Mouse (Mus musculus) C2C12 (cell line): Measurements from ENCODE around the gene Olfr1281. TPM values are rescaled to one million over a fixed set of nuclear protein-coding genes. Genes with fewer than 3 reads are reported as not detected.
"Not testable (repeated sequence)": the region's sequence is repeated elsewhere in the genome, so short reads cannot be mapped to it uniquely, and the experiment has no call there.

ENCODE experiments used
- H3K27me3 ChIP-seq: one replicate; pipeline ENCODE4 v1.6.1; 2011; ENCODE audit not compliant: control insufficient read depth, insufficient read depth, insufficient read length
- H3K36me3 ChIP-seq: one replicate; pipeline ENCODE4 v1.6.1; 2011; ENCODE audit not compliant: control insufficient read depth, insufficient read depth
- H3K4me3 ChIP-seq: one replicate; pipeline ENCODE4 v1.5.1; 2011; ENCODE audit warnings: mild to moderate bottlenecking, control low read depth; ENCODE audit not compliant: poor library complexity, insufficient read depth, severe bottlenecking
- H3K79me2 ChIP-seq: one replicate; pipeline ENCODE4 v1.6.1; 2011; ENCODE audit not compliant: control insufficient read depth, insufficient read depth
- H3K79me3 ChIP-seq: one replicate; pipeline ENCODE4 v1.6.1; 2011; ENCODE audit warnings: low read depth, control low read depth
- H3ac ChIP-seq: one replicate; pipeline ENCODE3; 2011; ENCODE audit warnings: low read depth; ENCODE audit not compliant: control insufficient read depth, insufficient read length
- CEBPB ChIP-seq: IDR thresholded peaks from one replicate; pipeline ENCODE4 v1.6.1; 2011; ENCODE audit warnings: low read depth, mild to moderate bottlenecking, control low read depth, moderate library complexity
- CTCF ChIP-seq: IDR thresholded peaks from one replicate; pipeline ENCODE4 v1.5.1; 2011; ENCODE audit not compliant: control insufficient read depth, insufficient read depth, insufficient read length
- FOSL1 ChIP-seq: IDR thresholded peaks from one replicate; pipeline ENCODE4 v1.8.0; 2011; ENCODE audit warnings: mild to moderate bottlenecking, low read length; ENCODE audit not compliant: poor library complexity, insufficient read depth, severe bottlenecking
- MAX ChIP-seq: IDR thresholded peaks from one replicate; pipeline ENCODE4 v1.6.1; 2011; ENCODE audit warnings: mild to moderate bottlenecking, control low read depth
- MYOD1 ChIP-seq: IDR thresholded peaks from one replicate; pipeline ENCODE4 v1.6.1; 2011; ENCODE audit warnings: low read depth; ENCODE audit not compliant: control insufficient read depth, insufficient read length
- MYOG ChIP-seq: IDR thresholded peaks from one replicate; pipeline ENCODE4 v1.6.1; 2011; ENCODE audit not compliant: control insufficient read depth, insufficient read length; ENCODE audit errors: extremely low read depth
- USF1 ChIP-seq: IDR thresholded peaks from one replicate; pipeline ENCODE4 v1.6.1; 2011; ENCODE audit warnings: low read depth, mild to moderate bottlenecking, control low read depth, moderate library complexity
- long read RNA-seq, 2 experiments: library from polyadenylated mRNA; unstranded; transcript quantifications; one replicate each; pipeline ENCODE4 v2.0.0; 2019 to 2020
- polyA plus RNA-seq: library from polyadenylated mRNA; unstranded; fragments of >200 nt; fragmentation: generic; extraction: Trizol; gene quantifications from one replicate; pipeline ENCODE4 v1.2.1, GENCODE M21; 2012; ENCODE audit warnings: missing spikeins

The Olfr1281 gene
- not detected for polyA plus RNA-seq
- long read RNA-seq, experiment 1 = 0 reads
- long read RNA-seq, experiment 2 = 0 reads

- Histone ChIP-seq H3ac (no peak within 1 kb of the TSS), H3K27me3 (no peaks in the 10 kb centered on the region), H3K79me3 (no peaks in the 10 kb centered on the region), H3K4me3 (no peak within 1 kb of the TSS), H3K36me3 (no peaks in the 10 kb centered on the region), H3K79me2 (no peaks in the 10 kb centered on the region)
- TF ChIP-seq MYOD1 (no peak), MYOG (no peak), CTCF (no peak), MAX (no peak), USF1 (no peak), CEBPB (no peak), FOSL1 (no peak)
Measured at GRCm38 (mm10) chr2:111326220-111326619, at the start of gene Olfr1281. TSS of gene Olfr1281 (plus strand) at chr2:111326520.

GRCm38 (mm10) chr2:111289836-111290235 is 36.5 kb upstream of the Olfr1281 start, which contains the start of gene Olfr1278:
TSS of gene Olfr1278 (plus strand) at chr2:111290136.
- H3K79me3 ChIP-seq = no peaks in the 10 kb centered on the region
- no peaks in the 10 kb centered on the region for H3K36me3 ChIP-seq
- no peaks in the 10 kb centered on the region for H3K27me3 ChIP-seq
- H3K4me3 ChIP-seq = no peak within 1 kb of the TSS
- TF ChIP-seq MAX (no peak), MYOD1 (no peak), CEBPB (no peak), CTCF (no peak), USF1 (no peak), FOSL1 (no peak), MYOG (no peak)
- H3ac ChIP-seq = no peak within 1 kb of the TSS
- H3K79me2 ChIP-seq = no peaks in the 10 kb centered on the region

- H3ac ChIP-seq = no peak overlapping the region
- no peaks in the 10 kb centered on the region for H3K36me3 ChIP-seq
- H3K79me3 ChIP-seq = no peaks in the 10 kb centered on the region
- H3K27me3 ChIP-seq = no peaks in the 10 kb centered on the region
- no peak overlapping the region for H3K4me3 ChIP-seq
- no peak for TF ChIP-seq FOSL1
- no peak for TF ChIP-seq MYOD1
- TF ChIP-seq MAX = no peak
- no peak for TF ChIP-seq CEBPB
- TF ChIP-seq MYOG = no peak
- TF ChIP-seq USF1 = no peak
- no peak for TF ChIP-seq CTCF
- no peaks in the 10 kb centered on the region for H3K79me2 ChIP-seq
Measured at GRCm38 (mm10) chr2:111298541-111298940, 27.8 kb upstream of the Olfr1281 start.

- H3K4me3 ChIP-seq = no peak within 1 kb of the TSS
- H3K79me3 ChIP-seq = no peaks in the 10 kb centered on the region
- no peaks in the 10 kb centered on the region for H3K27me3 ChIP-seq
- no peak within 1 kb of the TSS for H3ac ChIP-seq
- no peaks in the 10 kb centered on the region for H3K79me2 ChIP-seq
- H3K36me3 ChIP-seq = no peaks in the 10 kb centered on the region
- TF ChIP-seq CTCF (no peak), CEBPB (no peak), MYOG (no peak), USF1 (no peak), MAX (no peak), FOSL1 (no peak), MYOD1 (no peak)
Measured at GRCm38 (mm10) chr2:111300374-111300773, 25.9 kb upstream of the Olfr1281 start, which contains the start of gene Olfr1279. TSS of gene Olfr1279 (plus strand) at chr2:111300635.

GRCm38 (mm10) chr2:111313717-111314116 is 12.6 kb upstream of the Olfr1281 start, which contains the start of gene Olfr1280:
TSS of gene Olfr1280 (plus strand) at chr2:111314017.
- H3ac ChIP-seq = no peak within 1 kb of the TSS
- no peaks in the 10 kb centered on the region for H3K79me3 ChIP-seq
- H3K27me3 ChIP-seq = no peaks in the 10 kb centered on the region
- no peak within 1 kb of the TSS for H3K4me3 ChIP-seq
- no peaks in the 10 kb centered on the region for H3K79me2 ChIP-seq
- H3K36me3 ChIP-seq = no peaks in the 10 kb centered on the region
- no peak for TF ChIP-seq FOSL1

- H3K79me3 ChIP-seq, H3K36me3 ChIP-seq, H3K4me3 ChIP-seq, H3K79me2 ChIP-seq, H3ac ChIP-seq, H3K27me3 ChIP-seq: not testable (repeated sequence)
Measured at GRCm38 (mm10) chr2:111333721-111334120, 7.4 kb downstream of the Olfr1281 start.
